In genomic region chr13:24906831-24907570, GRCm38 (mm10) we compare ENCODE assay signal across 16 mouse cellular contexts. TPM values are rescaled to one million over a fixed set of nuclear protein-coding genes. Genes with fewer than 3 reads are reported as not detected.
DNase-seq lines count a peak whose midpoint lies in the region; ATAC-seq and TF ChIP-seq lines count a peak whose summit lies in the region.
"Had no signal": no experiment of that assay in that cellular context is flagged by ENCODE, and none has a peak within 500 bp of the region (broad histone marks: within the 10 kb centered on the region; RNA-seq: fewer than 3 reads in every experiment).

No protein-coding gene starts in this region.

- no peak overlapping the region for H3K9ac ChIP-seq in liver, postnatal 0 days (replicated peaks)
- H3K9ac ChIP-seq in liver, embryonic 12.5 days: no peak overlapping the region
- H3K9ac ChIP-seq: heart, embryonic 15.5 days; hindbrain, embryonic 12.5 days; limb, embryonic 12.5 days; lung, embryonic 15.5 days; midbrain, embryonic 12.5 days had no signal

- 78% methylated on average over 11 of the region's 11 CpGs for WGBS in liver, postnatal 0 days (ENCODE audit: insufficient replicate concordance)
- 65% methylated on average over 11 of the region's 11 CpGs for WGBS in liver, embryonic 12.5 days (ENCODE audit: insufficient replicate concordance)

- 0 out of 2 replicates have a peak, but pooled peaks cover 7% of the 10 kb centered on the region for H3K4me1 ChIP-seq in liver, postnatal 0 days (ENCODE audit: insufficient read depth)
- no peaks in the 10 kb centered on the region for H3K4me1 ChIP-seq in liver, embryonic 12.5 days
- H3K4me1 ChIP-seq: hindbrain, embryonic 12.5 days; limb, embryonic 12.5 days; lung, embryonic 15.5 days had no signal

- DNase-seq in adrenal gland, postnatal 10 days: peak; percentile 40
- no peak for DNase-seq in adrenal gland, adult 8-10 months
- DNase-seq in liver, postnatal 0 days: no peak
- peak; percentile 70 for DNase-seq in ZHBTc4 (ENCODE audit: low read depth, low spot score)
- peak; percentile 77 to 90 for DNase-seq in kidney, postnatal 25 days
- no peak for DNase-seq in urinary bladder, adult 18-20 months (ENCODE audit: low spot score in 2 of 2)
- DNase-seq in retina, postnatal 1 day: no peak
- DNase-seq: cerebellum, postnatal 14 days; right cerebral cortex, postnatal 4 days had no signal

- H3K9me3 ChIP-seq in liver, postnatal 0 days (ENCODE audit: low read length): no peaks in the 10 kb centered on the region
- H3K9me3 ChIP-seq in liver, embryonic 12.5 days (replicated peaks): no peaks in the 10 kb centered on the region
- H3K9me3 ChIP-seq: heart, embryonic 15.5 days; hindbrain, embryonic 12.5 days; limb, embryonic 12.5 days; lung, embryonic 15.5 days; midbrain, embryonic 12.5 days had no signal

- no peaks in the 10 kb centered on the region for H3K27me3 ChIP-seq in liver, postnatal 0 days (ENCODE audit: insufficient read depth, low read length)
- H3K27me3 ChIP-seq in liver, embryonic 12.5 days (replicated peaks): no peaks in the 10 kb centered on the region
- H3K27me3 ChIP-seq: heart, embryonic 15.5 days; hindbrain, embryonic 12.5 days; limb, embryonic 12.5 days; lung, embryonic 15.5 days; midbrain, embryonic 12.5 days had no signal

- H3K27ac ChIP-seq in liver, postnatal 0 days (ENCODE audit: low read depth): peak overlapping the region; percentile 80
- no peak overlapping the region for H3K27ac ChIP-seq in liver, embryonic 12.5 days
- H3K27ac ChIP-seq: heart, embryonic 15.5 days; hindbrain, embryonic 12.5 days; limb, embryonic 12.5 days; lung, embryonic 15.5 days; midbrain, embryonic 12.5 days had no signal

- no peak for TF ChIP-seq CTCF in liver, postnatal 0 days (IDR thresholded peaks at IDR 0.05; ENCODE audit: low read depth)

- H3K36me3 ChIP-seq in liver, postnatal 0 days (replicated peaks; ENCODE audit: insufficient read depth, low read length): peaks cover 3% of the 10 kb centered on the region; the same call in 1 of the 2 replicates
- H3K36me3 ChIP-seq in liver, embryonic 12.5 days: no peaks in the 10 kb centered on the region

- peak; percentile 57 for ATAC-seq in liver, postnatal 0 days
- ATAC-seq in liver, embryonic 12.5 days: no peak

- no peak overlapping the region for H3K4me3 ChIP-seq in liver, postnatal 0 days (ENCODE audit: low read depth, low read length)
- H3K4me3 ChIP-seq in liver, embryonic 12.5 days: no peak overlapping the region
- H3K4me3 ChIP-seq: erythroblast, embryonic 14.5 days; heart, embryonic 15.5 days; hindbrain, embryonic 12.5 days; limb, embryonic 12.5 days; lung, embryonic 15.5 days; midbrain, embryonic 12.5 days had no signal

- H3K4me2 ChIP-seq in liver, postnatal 0 days (ENCODE audit: low read depth, low read length): no peak overlapping the region
- no peak overlapping the region for H3K4me2 ChIP-seq in liver, embryonic 12.5 days
- H3K4me2 ChIP-seq: heart, embryonic 15.5 days; hindbrain, embryonic 12.5 days; limb, embryonic 12.5 days; lung, embryonic 15.5 days; midbrain, embryonic 12.5 days had no signal

- no peak for TF ChIP-seq EP300 in liver, postnatal 0 days (IDR thresholded peaks at IDR 0.05; ENCODE audit: low read depth)

RNA-seq across cellular contexts. Expression of gene Aldh5a1, which starts 30.5 kb away (rescaled TPM):
- total RNA-seq in adrenal gland, postnatal 10 days (2021): 10 to 100 TPM; 16.6 to 19.7 TPM
- 10 to 100 TPM; 18.9 to 21.9 (median 20.6) TPM for total RNA-seq in adrenal gland, adult 8-10 months (2022)
- polyA plus RNA-seq in liver, postnatal 0 days (2015; fragmentation: Nextera tagmentation; extraction: Ambion mirVana): 3.8 and 3.9 TPM in 2 replicates
- polyA plus RNA-seq in liver, embryonic 12.5 days (2016; fragmentation: Nextera tagmentation; extraction: Ambion mirVana): 3.0 and 3.4 TPM in 2 replicates
- polyA plus RNA-seq: erythroblast, embryonic 14.5 days had no signal

RNA-seq across cellular contexts. Expression of gene Gpld1, which starts 36.0 kb away (rescaled TPM):
- 10 to 100 TPM in 1 of 2 experiments, 1 to 10 TPM in 1; 7.2 to 14.2 TPM for total RNA-seq in adrenal gland, postnatal 10 days (2021)
- 10 to 100 TPM in 1 of 4 experiments, 1 to 10 TPM in 3; 2.8 to 10.0 (median 4.6) TPM for total RNA-seq in adrenal gland, adult 8-10 months (2022)
- polyA plus RNA-seq in liver, postnatal 0 days (2015; fragmentation: Nextera tagmentation; extraction: Ambion mirVana): 52.2 and 59.7 TPM in 2 replicates
- 1.8 TPM in 2 replicates for polyA plus RNA-seq in liver, embryonic 12.5 days (2016; fragmentation: Nextera tagmentation; extraction: Ambion mirVana)
- polyA plus RNA-seq: erythroblast, embryonic 14.5 days had no signal

Comparison
In these comparisons a context has a peak if more than half of its experiments do, and no peak if none do; other contexts are left out.
1. DNase-seq: peak in adrenal gland, postnatal 10 days (single experiment), ZHBTc4 (single experiment) and kidney, postnatal 25 days (2 of 2); none in adrenal gland, adult 8-10 months (single experiment), liver, postnatal 0 days (single experiment), urinary bladder, adult 18-20 months (0 of 2) and retina, postnatal 1 day (single experiment).